Mouse (Mus musculus) G1E (cell line): ENCODE data around the gene Gipc1.

Experiments
- CTCF ChIP-seq: IDR thresholded peaks from 2 replicates; pipeline ENCODE4 v1.5.1; 2012; ENCODE audit warnings: low read depth, low read length, inconsistent platforms, mixed read lengths
- POLR2AphosphoS5 ChIP-seq: IDR thresholded peaks from 2 replicates; pipeline ENCODE4 v1.6.1; 2012; ENCODE audit warnings: low read depth, low read length, inconsistent platforms; ENCODE audit not compliant: insufficient replicate concordance
- TAL1 ChIP-seq: conservative IDR thresholded peaks from 2 replicates; pipeline ENCODE4 v1.6.1; 2012; ENCODE audit warnings: low read depth, low read length, inconsistent platforms, mixed read lengths

- TF ChIP-seq POLR2AphosphoS5, result no peak
- TF ChIP-seq CTCF, result peak; percentile 95
- no peak for TF ChIP-seq TAL1
Measured at GRCm38 (mm10) chr8:83662421-83662826, 9.9 kb downstream of the Gipc1 start.
